Mouse (Mus musculus): Measurements from ENCODE around the gene Dchs2.

- no peak for TF ChIP-seq ZC3H11A (IDR thresholded peaks at IDR 0.05; ENCODE audit: borderline replicate concordance, low read depth, low read length)
- no peak for TF ChIP-seq CHD2 (IDR thresholded peaks at IDR 0.05; ENCODE audit: low read depth, low read length)
- TF ChIP-seq ZNF384 (IDR thresholded peaks at IDR 0.05; ENCODE audit: low read depth, low read length): no peak
- TF ChIP-seq HCFC1 (IDR thresholded peaks at IDR 0.05; ENCODE audit: borderline replicate concordance, insufficient read depth, low read length): no peak
Measured at GRCm38 (mm10) chr3:83201286-83201980, 73.7 kb downstream of the Dchs2 start.

Measured in ES-E14 (cell line).